Mouse (Mus musculus) MEL (cell line): ENCODE data around the gene Adig. TPM values are rescaled to one million over a fixed set of nuclear protein-coding genes. Genes with fewer than 3 reads are reported as not detected.

Experiments used
- DNase-seq: peaks from one replicate; pipeline ENCODE4 v3.0.0; 2011; ENCODE audit warnings: low read depth, low spot score
- H3K27ac ChIP-seq: 2 replicates; pipeline ENCODE4 v1.5.1; 2012; ENCODE audit warnings: low read depth, mild to moderate bottlenecking, control low read depth, low read length, moderate library complexity; ENCODE audit not compliant: control insufficient read depth
- H3K27me3 ChIP-seq, 2 experiments: fragments of 150-350 bp in 1 of 2; sonication (generic) in 1 of 2; 2 replicates each; pipeline ENCODE4 v1.6.1; 2012; ENCODE audit warnings: low read length in 2 of 2, mild to moderate bottlenecking in 2 of 2, improper control_type of control experiment in 1 of 2, moderate library complexity in 1 of 2; ENCODE audit not compliant: insufficient read depth in 2 of 2, control insufficient read depth in 1 of 2
- H3K36me3 ChIP-seq, 2 experiments: 2 replicates each; pipeline ENCODE4 v1.6.1; 2012 to 2014; ENCODE audit warnings: low read length in 2 of 2, improper control_type of control experiment in 1 of 2, inconsistent platforms in 1 of 2, mild to moderate bottlenecking in 1 of 2; ENCODE audit not compliant: insufficient read depth in 2 of 2, control insufficient read depth in 1 of 2
- H3K4me1 ChIP-seq, 2 experiments: fragments of 150-350 bp in 1 of 2; sonication (generic) in 1 of 2; 2 replicates each; pipeline ENCODE4 v1.6.1; 2012; ENCODE audit warnings: low read length in 2 of 2, improper control_type of control experiment in 1 of 2, mild to moderate bottlenecking in 1 of 2; ENCODE audit not compliant: insufficient read depth in 2 of 2, control insufficient read depth in 1 of 2
- H3K4me3 ChIP-seq, 2 experiments: fragments of 150-350 bp in 1 of 2; sonication (generic) in 1 of 2; 2 replicates each; pipeline ENCODE4 v1.5.1; 2012; ENCODE audit warnings: low read depth in 2 of 2, low read length in 2 of 2, mild to moderate bottlenecking in 2 of 2, moderate library complexity in 2 of 2, control low read depth in 1 of 2, improper control_type of control experiment in 1 of 2; ENCODE audit not compliant: control insufficient read depth in 1 of 2, insufficient read depth in 1 of 2
- H3K79me2 ChIP-seq: 2 replicates; pipeline ENCODE4 v1.6.1; 2012; ENCODE audit warnings: mild to moderate bottlenecking, low read length, moderate library complexity; ENCODE audit not compliant: control insufficient read depth, poor library complexity, insufficient read depth
- H3K9ac ChIP-seq: 2 replicates; pipeline ENCODE4 v1.6.1; 2012; ENCODE audit warnings: low read depth, mild to moderate bottlenecking, control low read depth, low read length, moderate library complexity; ENCODE audit not compliant: control insufficient read depth, poor library complexity, severe bottlenecking
- H3K9me3 ChIP-seq: fragments of 150-350 bp; sonication (generic); replicated peaks from 2 replicates; pipeline ENCODE4 v1.6.1; 2012; ENCODE audit warnings: mild to moderate bottlenecking, low read length, improper control_type of control experiment, moderate library complexity; ENCODE audit not compliant: insufficient read depth
- CHD1 ChIP-seq: IDR thresholded peaks from 2 replicates; pipeline ENCODE4 v1.6.1; 2012; ENCODE audit warnings: low read depth, mild to moderate bottlenecking, inconsistent platforms, low read length, improper control_type of control experiment
- CHD2 ChIP-seq: IDR thresholded peaks from 2 replicates; pipeline ENCODE4 v1.6.1; 2011; ENCODE audit warnings: low read length, improper control_type of control experiment
- CTCF ChIP-seq, 3 experiments: IDR thresholded peaks in 2 of 3; conservative IDR thresholded peaks in 1 of 3; 2 replicates each; pipeline ENCODE4 v1.5.1; 2011 to 2012; ENCODE audit warnings: low read length in 3 of 3, low read depth in 2 of 3, mild to moderate bottlenecking in 2 of 3, improper control_type of control experiment in 1 of 3, inconsistent platforms in 1 of 3, mixed read lengths in 1 of 3, moderate library complexity in 1 of 3; ENCODE audit not compliant: control insufficient read depth in 1 of 3, insufficient read depth in 1 of 3, poor library complexity in 1 of 3, severe bottlenecking in 1 of 3
- GABPA ChIP-seq: IDR thresholded peaks from 2 replicates; pipeline ENCODE4 v1.6.1; 2012; ENCODE audit warnings: low read depth, mild to moderate bottlenecking, inconsistent platforms, low read length, improper control_type of control experiment, moderate library complexity
- GATA1 ChIP-seq: IDR thresholded peaks from 2 replicates; pipeline ENCODE4 v1.6.1; 2011; ENCODE audit warnings: low read depth, low read length, improper control_type of control experiment
- HCFC1 ChIP-seq: IDR thresholded peaks from 2 replicates; pipeline ENCODE4 v1.6.1; 2012; ENCODE audit warnings: low read depth, mild to moderate bottlenecking, inconsistent platforms, low read length, improper control_type of control experiment, moderate library complexity
- JUND ChIP-seq: IDR thresholded peaks from 2 replicates; pipeline ENCODE4 v1.6.1; 2011; ENCODE audit warnings: low read depth, mild to moderate bottlenecking, improper control_type of control experiment, low read length
- MEF2A ChIP-seq: IDR thresholded peaks from 2 replicates; pipeline ENCODE4 v1.6.1; 2014; ENCODE audit warnings: low read depth, mild to moderate bottlenecking, inconsistent platforms, low read length, improper control_type of control experiment; ENCODE audit not compliant: poor library complexity, insufficient replicate concordance, severe bottlenecking; ENCODE audit errors: extremely low read depth
- MYB ChIP-seq: IDR thresholded peaks from 2 replicates; pipeline ENCODE4 v1.6.1; 2011; ENCODE audit warnings: mild to moderate bottlenecking, low read depth, low read length, improper control_type of control experiment
- NRF1 ChIP-seq: IDR thresholded peaks from 2 replicates; pipeline ENCODE4 v1.6.1; 2014; ENCODE audit warnings: low read depth, mild to moderate bottlenecking, inconsistent platforms, low read length, improper control_type of control experiment, moderate library complexity; ENCODE audit not compliant: poor library complexity, insufficient read depth, severe bottlenecking
- POLR2AphosphoS5 ChIP-seq: IDR thresholded peaks from 2 replicates; pipeline ENCODE4 v1.6.1; 2012; ENCODE audit warnings: low read depth, borderline replicate concordance, mild to moderate bottlenecking, inconsistent platforms, low read length, moderate library complexity, mixed read lengths
- RAD21 ChIP-seq: IDR thresholded peaks from 2 replicates; pipeline ENCODE4 v1.6.1; 2011; ENCODE audit warnings: mild to moderate bottlenecking, low read depth, low read length, improper control_type of control experiment
- RCOR1 ChIP-seq: IDR thresholded peaks from 2 replicates; pipeline ENCODE4 v1.6.1; 2012; ENCODE audit warnings: low read depth, mild to moderate bottlenecking, inconsistent platforms, low read length, improper control_type of control experiment
- SIN3A ChIP-seq: IDR thresholded peaks from 2 replicates; pipeline ENCODE4 v1.6.1; 2012; ENCODE audit warnings: low read length, improper control_type of control experiment, inconsistent platforms
- UBTF ChIP-seq: IDR thresholded peaks from 2 replicates; pipeline ENCODE4 v1.6.1; 2012; ENCODE audit warnings: low read depth, mild to moderate bottlenecking, inconsistent platforms, low read length, improper control_type of control experiment, moderate library complexity, borderline replicate concordance; ENCODE audit not compliant: insufficient read depth
- USF1 ChIP-seq: IDR thresholded peaks from 2 replicates; pipeline ENCODE4 v1.6.1; 2014; ENCODE audit warnings: low read depth, mild to moderate bottlenecking, inconsistent platforms, low read length, improper control_type of control experiment, moderate library complexity
- polyA plus RNA-seq, 2 experiments: library from polyadenylated mRNA; stranded (reverse) in 1 of 2; unstranded in 1 of 2; fragments of >175 nt in 1 of 2; fragments of >200 nt in 1 of 2; gene quantifications; 2 replicates each; pipeline versions ENCODE4 v1.2.1 to v1.2.4; 2012; ENCODE audit warnings: low replicate concordance in 2 of 2, low read depth in 1 of 2; ENCODE audit not compliant: insufficient read length in 2 of 2, insufficient read depth in 1 of 2, missing spikeins in 1 of 2
- total RNA-seq: library from RNA; depleted of rRNA; stranded (reverse); fragments of 300-350 nt; gene quantifications from 2 replicates; pipeline ENCODE4 v1.2.3, GENCODE M21; 2012

The Adig gene
- total and polyA plus RNA-seq, 3 experiments = not detected

DNA sequence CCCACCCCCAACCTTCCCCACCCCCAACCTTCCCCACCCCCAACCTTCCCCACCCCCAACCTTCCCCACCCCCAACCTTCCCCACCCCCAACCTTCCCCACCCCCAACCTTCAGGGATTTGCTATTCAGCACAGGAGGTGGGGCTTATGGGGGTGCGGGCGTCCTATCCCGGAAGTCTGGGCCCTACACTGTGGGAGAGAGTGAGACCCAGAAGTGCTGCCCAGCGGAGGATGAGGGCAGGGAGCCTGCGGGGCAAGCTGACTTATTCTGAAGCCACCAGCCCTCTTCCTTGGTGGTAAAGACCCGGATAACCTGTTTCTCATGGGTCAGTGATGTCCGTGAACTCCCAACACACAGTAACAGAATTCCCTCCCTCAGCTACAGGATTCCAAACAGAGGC is 52.8 kb downstream of the Adig start:
- Histone ChIP-seq H3K27me3 (no peaks in the 10 kb centered on the region), H3K4me3 (no peak overlapping the region), H3K4me1 (no peaks in the 10 kb centered on the region), H3K79me2 (no peaks in the 10 kb centered on the region), H3K9me3 (no peaks in the 10 kb centered on the region), H3K9ac (no peak overlapping the region), H3K27ac (no peak overlapping the region), H3K36me3 (no peaks in the 10 kb centered on the region)
- no peak for DNase-seq
- TF ChIP-seq CHD2 (no peak), RCOR1 (no peak), GABPA (no peak), GATA1 (no peak), CHD1 (no peak)

DNA sequence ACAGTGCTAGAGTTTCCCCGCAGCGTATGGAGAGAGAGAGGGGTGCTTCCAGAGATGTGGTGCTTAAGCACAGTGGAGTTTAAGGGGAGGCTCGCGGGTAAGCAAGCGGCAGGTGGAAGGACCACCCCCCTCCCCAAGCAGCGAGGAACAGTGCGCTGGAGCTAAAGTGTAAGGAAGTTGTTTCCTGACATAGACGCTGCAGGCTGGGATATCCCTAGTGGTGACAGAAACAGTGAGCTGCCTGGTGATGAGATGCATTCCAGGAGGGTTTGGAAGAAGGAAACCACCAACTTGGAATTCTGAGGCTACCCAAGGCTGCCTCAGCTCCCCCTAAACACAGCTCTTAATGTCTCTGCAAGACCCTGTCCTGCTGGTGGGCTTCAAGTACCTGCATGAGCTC is 53.4 kb downstream of the Adig start:
- no peak overlapping the region for H3K27ac ChIP-seq
- no peak overlapping the region for H3K9ac ChIP-seq
- no peaks in the 10 kb centered on the region for H3K4me1 ChIP-seq
- no peak overlapping the region for H3K4me3 ChIP-seq
- no peaks in the 10 kb centered on the region for H3K79me2 ChIP-seq
- DNase-seq = no peak
- H3K9me3 ChIP-seq = no peaks in the 10 kb centered on the region
- TF ChIP-seq NRF1 (no peak), JUND (no peak), USF1 (no peak), POLR2AphosphoS5 (no peak), UBTF (no peak), SIN3A (no peak), MYB (no peak)
- no peaks in the 10 kb centered on the region for H3K27me3 ChIP-seq
- H3K36me3 ChIP-seq = no peaks in the 10 kb centered on the region

DNA sequence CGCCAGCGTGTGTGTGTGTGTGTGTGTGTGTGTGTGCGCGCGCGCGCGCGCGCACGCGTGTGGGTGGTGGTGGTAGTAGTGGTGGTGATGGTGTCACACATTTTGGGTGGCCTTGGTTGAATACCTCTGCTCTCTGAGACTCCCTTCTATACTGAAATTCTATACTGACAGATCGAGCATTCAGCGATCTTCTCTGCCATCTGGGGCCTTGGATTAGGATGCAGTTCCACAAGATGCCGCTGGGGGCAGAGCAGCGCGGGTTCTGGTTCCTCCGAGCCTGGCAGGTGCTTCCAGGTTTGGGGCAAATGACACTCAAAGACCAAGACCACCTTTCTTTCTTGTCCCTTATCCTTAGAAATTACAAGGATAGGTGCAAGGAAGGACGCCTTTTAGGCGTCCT is 53.8 kb downstream of the Adig start:
- Histone ChIP-seq H3K27me3 (no peaks in the 10 kb centered on the region), H3K36me3 (no peaks in the 10 kb centered on the region), H3K27ac (no peak overlapping the region), H3K9me3 (no peaks in the 10 kb centered on the region), H3K4me3 (no peak overlapping the region), H3K9ac (no peak overlapping the region), H3K4me1 (peaks cover 0 to under 1% of the 10 kb centered on the region in 2 experiments; a peak in 1 of 4 replicates), H3K79me2 (no peaks in the 10 kb centered on the region)
- peak; percentile 57 to 63 (median 61) for TF ChIP-seq CTCF (IDR thresholded peaks at IDR 0.05 in 2 of 3, conservative IDR thresholded peaks at IDR 0.05 in 1 of 3; ENCODE audit: control insufficient read depth in 1 of 3, insufficient read depth in 1 of 3, low read depth in 2 of 3, low read length in 3 of 3, poor library complexity in 1 of 3, severe bottlenecking in 1 of 3)
- no peak for TF ChIP-seq MEF2A
- TF ChIP-seq RAD21 = peak; percentile 30
- TF ChIP-seq HCFC1 = no peak
- peak; percentile 55 for DNase-seq
